Mouse (Mus musculus): ENCODE measurements around the gene Ptpn18.
"Not testable (repeated sequence)": the region's sequence is repeated elsewhere in the genome, so short reads cannot be mapped to it uniquely, and the experiment has no call there.

Gene Ptpn18

GRCm38 (mm10) chr1:34459284-34460060 is at the start of gene Ptpn18:
TSS of gene Ptpn18 (plus strand) at chr1:34459762.
- DNase-seq (ENCODE audit: low spot score): peak; percentile 84

DNA sequence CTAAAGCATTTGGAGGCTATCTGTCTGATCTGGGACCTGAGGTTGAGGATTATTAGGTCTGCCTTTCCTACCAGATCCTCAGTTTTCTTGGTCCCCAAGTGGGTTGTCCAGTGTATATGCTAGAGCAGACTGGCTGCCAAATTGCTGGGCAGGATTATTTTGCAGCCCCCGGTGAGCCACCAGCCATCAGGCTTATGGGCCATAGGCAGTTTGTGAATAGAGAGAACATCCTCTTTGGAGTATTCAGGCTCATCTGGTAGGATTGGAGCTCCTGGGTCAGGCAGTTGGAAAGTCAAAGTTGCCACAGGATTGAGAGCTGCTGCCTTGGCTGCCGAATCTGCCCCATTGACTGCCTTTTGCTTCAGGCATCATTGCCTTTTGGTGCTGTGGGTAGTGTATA is 31.1 kb upstream of the Ptpn18 start:
- DNase-seq (ENCODE audit: low spot score): no peak

GRCm38 (mm10) chr1:34429281-34429680 is 30.3 kb upstream of the Ptpn18 start:
- no peak for DNase-seq (ENCODE audit: low spot score)

GRCm38 (mm10) chr1:34430981-34431380 is 28.6 kb upstream of the Ptpn18 start:
- DNase-seq (ENCODE audit: low spot score): no peak

GRCm38 (mm10) chr1:34431431-34431830 is 28.1 kb upstream of the Ptpn18 start:
- DNase-seq (ENCODE audit: low spot score): no peak

- DNase-seq (ENCODE audit: low spot score): no peak
Measured at GRCm38 (mm10) chr1:34432411-34432775, 27.2 kb upstream of the Ptpn18 start.

- peak; percentile 50 for DNase-seq (ENCODE audit: low spot score)
Measured at GRCm38 (mm10) chr1:34432776-34433481, 26.6 kb upstream of the Ptpn18 start.

DNA sequence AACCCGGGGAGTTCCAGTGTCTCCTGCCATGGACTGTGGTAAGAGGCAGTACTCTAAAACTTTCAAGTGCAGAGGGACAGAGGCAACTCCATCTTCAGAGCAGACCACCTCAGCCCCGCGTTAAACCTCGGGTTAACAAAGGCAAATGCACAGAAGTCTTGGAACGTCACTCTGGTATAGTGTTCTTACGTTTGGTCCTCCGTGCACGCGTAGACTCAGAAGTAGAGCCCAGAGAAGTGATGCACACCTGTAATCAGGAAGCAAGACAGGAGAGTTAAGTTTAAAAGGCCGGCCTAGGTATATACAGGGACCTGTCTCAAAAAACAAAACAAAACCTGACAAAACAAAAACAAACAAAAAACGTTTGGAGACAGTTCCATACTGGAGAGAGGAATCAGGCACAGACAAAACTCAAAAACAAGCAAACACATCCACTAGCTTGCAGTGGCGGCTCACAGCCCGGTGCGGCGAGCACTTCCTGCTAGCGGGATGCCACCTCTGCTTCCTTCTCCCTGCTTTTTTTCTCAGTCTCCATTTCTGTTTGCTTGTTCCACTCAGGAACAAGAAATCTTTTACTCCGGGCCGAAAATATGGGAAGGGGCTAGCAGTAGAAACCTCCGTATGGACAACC is 25.6 kb upstream of the Ptpn18 start:
- DNase-seq (ENCODE audit: low spot score): no peak

- peak; percentile 90 for DNase-seq (ENCODE audit: low spot score)
Measured at GRCm38 (mm10) chr1:34434660-34435160, 24.9 kb upstream of the Ptpn18 start.

- DNase-seq (ENCODE audit: low spot score): no peak
Measured at GRCm38 (mm10) chr1:34435371-34436120, 24.0 kb upstream of the Ptpn18 start.

- no peak for DNase-seq (ENCODE audit: low spot score)
Measured at GRCm38 (mm10) chr1:34436374-34436773, 23.2 kb upstream of the Ptpn18 start.

- not testable (repeated sequence) for DNase-seq (ENCODE audit: low spot score)
Measured at GRCm38 (mm10) chr1:34437366-34437765, 22.2 kb upstream of the Ptpn18 start.

DNA sequence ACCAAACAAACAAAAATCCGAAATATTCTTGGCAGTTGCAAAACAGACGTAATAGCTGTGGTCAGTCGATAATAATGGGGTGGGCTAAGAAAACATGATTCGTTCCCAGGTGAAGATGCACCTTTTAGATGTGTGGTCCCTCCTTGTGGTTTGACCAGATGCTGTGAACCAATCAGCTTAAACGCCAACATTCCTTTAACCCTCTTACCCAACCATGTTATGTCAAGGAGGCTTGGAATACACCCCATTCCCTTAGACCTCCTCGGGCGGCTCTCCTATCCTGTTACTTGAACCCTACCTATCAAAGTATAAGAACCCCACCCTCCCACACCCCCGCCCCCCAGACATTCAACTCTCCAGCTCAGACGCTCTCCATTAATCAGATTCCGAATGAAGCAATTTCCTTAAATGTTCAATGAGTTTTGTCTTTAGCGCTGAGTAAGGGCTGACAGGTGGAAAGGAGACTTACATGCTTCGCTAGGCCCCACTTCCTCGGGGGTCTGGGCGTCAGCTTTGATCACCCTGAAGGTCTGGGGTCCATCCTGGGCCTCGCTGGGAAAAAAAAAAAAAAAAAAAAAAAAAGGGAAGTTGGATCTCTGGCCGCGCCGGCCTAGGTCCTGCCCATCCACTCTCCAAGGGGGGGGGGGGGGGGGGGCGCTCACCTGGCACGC is 21.0 kb upstream of the Ptpn18 start:
- no peak for DNase-seq (ENCODE audit: low spot score)

DNA sequence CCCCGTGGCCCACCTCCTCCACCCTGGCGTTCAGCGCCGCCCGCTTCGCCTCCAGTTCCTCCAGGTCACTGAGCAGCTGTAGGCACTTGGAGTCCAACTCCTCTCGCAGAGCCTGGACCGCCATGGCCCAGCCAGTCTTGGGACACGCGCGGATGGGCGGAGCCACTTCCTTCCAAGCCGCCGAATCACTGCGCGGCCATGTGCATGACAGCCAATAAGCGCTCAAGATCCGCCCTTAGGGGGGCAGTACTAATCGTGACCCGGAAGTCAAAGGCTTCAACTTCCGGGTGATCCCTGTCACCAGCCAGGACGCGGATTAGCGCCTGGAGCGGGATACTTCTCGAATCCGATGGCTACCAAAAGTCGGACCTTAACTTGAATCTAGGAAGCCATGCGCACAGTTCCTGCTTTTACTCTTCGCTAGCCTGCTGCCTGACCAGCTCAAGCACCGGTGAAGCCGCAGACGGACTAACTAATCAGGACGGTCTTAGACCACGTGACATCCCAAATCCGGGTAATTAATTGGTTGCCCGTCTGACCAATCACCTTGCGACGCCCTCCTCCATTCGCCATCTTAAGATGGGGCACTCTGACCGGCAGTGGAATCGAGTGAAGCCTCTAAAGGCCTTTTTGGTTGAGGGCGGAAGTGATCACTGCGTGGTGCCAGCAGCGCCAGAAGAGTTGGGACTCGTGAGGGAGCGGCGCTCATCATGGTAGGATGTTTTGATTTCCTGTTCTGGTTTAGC is 20.2 kb upstream of the Ptpn18 start, which contains the start of the genes Ccdc115 and Imp4:
Ccdc115 (minus strand) TSS at position 458 of the 746 bp plus-strand sequence.
Imp4 (plus strand) TSS at position 637 of the 746 bp plus-strand sequence.
- DNase-seq (ENCODE audit: low spot score): peak; percentile 99

- DNase-seq (ENCODE audit: low spot score): no peak
Measured at GRCm38 (mm10) chr1:34439961-34440630, 19.5 kb upstream of the Ptpn18 start.

DNA sequence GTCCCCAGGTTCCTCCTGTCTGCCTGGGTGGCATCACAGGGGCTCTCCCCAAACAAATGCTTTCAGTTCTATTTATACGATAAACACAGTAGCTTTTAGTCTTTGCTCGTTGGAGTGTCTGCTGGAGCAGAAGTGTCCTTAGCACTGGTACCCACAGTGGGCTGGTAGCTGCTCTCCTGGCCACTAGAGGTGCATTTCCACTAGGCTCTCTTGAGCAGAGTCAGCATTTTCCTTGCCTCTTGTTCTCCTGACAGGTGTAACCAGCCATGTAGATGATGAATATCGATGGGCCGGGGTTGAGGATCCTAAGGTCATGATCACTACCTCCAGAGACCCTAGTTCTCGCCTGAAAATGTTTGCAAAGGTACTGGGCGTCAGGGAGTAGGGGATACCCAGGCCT is 16.4 kb upstream of the Ptpn18 start:
- DNase-seq (ENCODE audit: low spot score): no peak

DNA sequence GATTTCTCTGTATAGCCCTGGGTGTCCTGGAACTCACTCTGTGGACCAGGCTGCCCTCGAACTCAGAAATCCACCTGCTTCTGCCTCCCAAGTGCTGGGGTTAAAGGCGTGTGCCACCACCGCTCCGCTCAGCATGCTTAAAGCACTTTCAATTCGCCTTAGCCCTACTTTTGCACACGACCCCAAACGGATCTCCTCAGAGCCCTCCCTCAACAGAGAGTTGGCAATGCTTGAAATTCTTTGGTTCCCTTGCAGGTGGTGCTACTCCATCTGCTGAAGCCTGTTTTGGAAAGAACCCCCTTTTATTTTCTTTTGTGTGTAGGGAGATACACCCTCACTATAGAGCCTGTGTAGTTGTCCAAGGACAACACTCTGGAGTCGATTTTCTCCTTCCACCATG is 1.1 kb upstream of the Ptpn18 start:
- DNase-seq (ENCODE audit: low spot score): no peak

GRCm38 (mm10) chr1:34460061-34460441 is 489 bp downstream of the Ptpn18 start:
- no peak for DNase-seq (ENCODE audit: low spot score)

DNA sequence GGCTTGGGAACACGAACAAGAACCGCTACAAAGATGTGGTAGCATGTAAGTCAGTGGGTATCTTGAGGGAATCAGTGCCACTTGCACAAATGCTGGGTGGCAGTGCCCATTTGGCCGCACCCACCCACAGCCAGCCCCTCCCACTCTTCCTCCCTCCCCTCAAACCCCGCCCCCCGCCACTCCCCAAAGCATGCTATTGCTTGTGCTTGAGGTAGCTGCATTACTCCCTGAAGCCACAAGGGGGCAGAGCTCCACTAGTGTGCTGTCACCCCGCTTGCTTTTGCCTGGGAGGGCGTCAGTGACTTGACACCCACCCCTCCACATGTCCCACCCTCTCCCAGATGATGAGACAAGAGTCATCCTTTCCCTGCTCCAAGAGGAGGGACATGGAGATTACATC is 3.2 kb downstream of the Ptpn18 start:
- peak; percentile 70 for DNase-seq (ENCODE audit: low spot score)

GRCm38 (mm10) chr1:34464310-34464817 is 4.8 kb downstream of the Ptpn18 start:
- DNase-seq (ENCODE audit: low spot score): no peak

All from c-Kit-positive CD71-positive TER-119-positive erythroid progenitor cells, embryonic 14.5 days (primary cell).